Mouse (Mus musculus) small intestine, adult 2 months (tissue): ENCODE data around the gene Polr1e. TPM values are rescaled to one million over a fixed set of nuclear protein-coding genes. Genes with fewer than 3 reads are reported as not detected.
A peak's percentile ranks its signal among the peaks of the same experiment; 100 is the strongest.
"Not testable (repeated sequence)": the region's sequence is repeated elsewhere in the genome, so short reads cannot be mapped to it uniquely, and the experiment has no call there.

Source experiments
- H3K27ac ChIP-seq: fragments of 200-500 bp; 2 replicates; pipeline ENCODE4 v1.5.1; 2012; ENCODE audit warnings: low read depth, low read length, control low read depth, inconsistent platforms; ENCODE audit not compliant: insufficient read depth
- H3K27me3 ChIP-seq: fragments of 200-500 bp; 2 replicates; pipeline ENCODE4 v1.6.1; 2012; ENCODE audit warnings: mild to moderate bottlenecking, moderate library complexity, low read length, inconsistent platforms; ENCODE audit not compliant: control insufficient read depth, insufficient read depth
- H3K36me3 ChIP-seq: fragments of 200-500 bp; 2 replicates; pipeline ENCODE4 v1.6.1; 2012; ENCODE audit warnings: mild to moderate bottlenecking, low read length, control low read depth, inconsistent platforms; ENCODE audit not compliant: control insufficient read depth, insufficient read depth
- H3K4me1 ChIP-seq: fragments of 200-500 bp; 2 replicates; pipeline ENCODE4 v1.6.1; 2012; ENCODE audit warnings: low read length, inconsistent platforms, mixed read lengths; ENCODE audit not compliant: control insufficient read depth, insufficient read depth, insufficient read length
- H3K4me3 ChIP-seq: fragments of 200-500 bp; 2 replicates; pipeline ENCODE4 v1.5.1; 2012; ENCODE audit warnings: low read depth, mild to moderate bottlenecking, control low read depth, inconsistent platforms, low read length, moderate library complexity
- CTCF ChIP-seq: fragments of 200-500 bp; IDR thresholded peaks from 2 replicates; pipeline ENCODE4 v1.5.1; 2012; ENCODE audit warnings: low read depth, mild to moderate bottlenecking, control low read depth, inconsistent platforms, low read length, moderate library complexity, mixed read lengths; ENCODE audit not compliant: insufficient replicate concordance, insufficient read length; ENCODE audit errors: extremely low read depth
- POLR2A ChIP-seq: fragments of 200-500 bp; IDR thresholded peaks from 2 replicates; pipeline ENCODE4 v1.6.1; 2012; ENCODE audit warnings: low read depth, mild to moderate bottlenecking, control low read depth, inconsistent platforms, low read length, moderate library complexity
- WGBS: fragments of 180-500 bp; shearing (Covaris S2); methylation state at CpG from one replicate; pipeline ENCODE4 v1.1.7; 2018; 5-methylcytosine and 5-hydroxymethylcytosine counted together
- polyA plus RNA-seq: library from polyadenylated mRNA; depleted of rRNA; stranded (reverse); fragments of >200 nt; gene quantifications from 2 replicates; pipeline ENCODE4 v1.2.3, GENCODE M21; 2012

Polr1e gene
- polyA plus RNA-seq, 1 experiment = 2.3 TPM

DNA sequence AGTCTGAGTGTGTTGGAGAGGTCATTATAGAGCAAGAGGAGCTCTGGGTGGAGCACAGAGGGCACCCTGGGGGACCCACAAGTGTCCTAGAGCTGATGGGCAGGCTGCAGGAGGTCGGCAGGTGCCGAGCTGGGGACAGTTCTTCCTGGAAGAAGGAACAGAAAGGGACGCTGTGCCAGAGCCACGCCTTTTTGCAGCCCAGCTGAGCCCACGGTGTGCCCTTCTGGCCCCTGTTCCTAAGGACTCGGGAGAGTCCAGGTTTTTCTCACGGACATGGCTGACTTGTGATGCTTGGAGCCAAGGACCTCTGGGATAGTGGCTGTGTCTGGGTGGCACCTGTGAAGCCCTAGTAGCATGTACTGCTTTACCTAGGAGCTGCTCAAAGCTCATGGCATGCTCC, 22.4 kb downstream of the Polr1e start:
- Histone ChIP-seq H3K27me3 (no peaks in the 10 kb centered on the region), H3K36me3 (no peaks in the 10 kb centered on the region), H3K27ac (no peak overlapping the region), H3K4me3 (no peak overlapping the region), H3K4me1 (no peaks in the 10 kb centered on the region; the same call in 1 of the 2 replicates)
- TF ChIP-seq POLR2A = no peak
- no peak for TF ChIP-seq CTCF
- 23% methylated on average over 7 of the region's 7 CpGs for WGBS

DNA sequence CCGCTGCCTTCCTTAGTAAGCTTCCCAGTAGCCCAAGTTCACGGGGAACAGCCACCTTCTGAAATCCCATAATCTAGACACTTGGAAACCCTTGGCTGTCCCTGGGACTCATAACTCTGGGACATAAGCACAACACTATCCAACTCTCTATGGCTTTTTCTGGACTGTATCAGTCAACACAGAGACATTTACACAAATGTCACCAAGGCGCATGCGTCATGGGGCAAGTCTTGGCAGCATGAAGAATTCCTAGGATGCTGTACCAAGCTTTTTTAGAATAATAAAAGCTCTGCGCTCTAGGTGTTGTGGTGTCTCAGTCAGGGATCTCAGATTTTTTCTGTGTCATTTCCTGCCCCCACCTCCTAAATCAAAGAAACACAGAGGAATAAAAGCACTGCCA, 28.3 kb downstream of the Polr1e start:
- H3K36me3 ChIP-seq = no peaks in the 10 kb centered on the region
- no peaks in the 10 kb centered on the region for H3K4me1 ChIP-seq
- no peak overlapping the region for H3K4me3 ChIP-seq
- TF ChIP-seq CTCF (no peak), POLR2A (no peak)
- H3K27ac ChIP-seq = no peak overlapping the region
- H3K27me3 ChIP-seq = no peaks in the 10 kb centered on the region; the same call in 1 of the 2 replicates
- 96% methylated on average over 5 of the region's 5 CpGs for WGBS

DNA sequence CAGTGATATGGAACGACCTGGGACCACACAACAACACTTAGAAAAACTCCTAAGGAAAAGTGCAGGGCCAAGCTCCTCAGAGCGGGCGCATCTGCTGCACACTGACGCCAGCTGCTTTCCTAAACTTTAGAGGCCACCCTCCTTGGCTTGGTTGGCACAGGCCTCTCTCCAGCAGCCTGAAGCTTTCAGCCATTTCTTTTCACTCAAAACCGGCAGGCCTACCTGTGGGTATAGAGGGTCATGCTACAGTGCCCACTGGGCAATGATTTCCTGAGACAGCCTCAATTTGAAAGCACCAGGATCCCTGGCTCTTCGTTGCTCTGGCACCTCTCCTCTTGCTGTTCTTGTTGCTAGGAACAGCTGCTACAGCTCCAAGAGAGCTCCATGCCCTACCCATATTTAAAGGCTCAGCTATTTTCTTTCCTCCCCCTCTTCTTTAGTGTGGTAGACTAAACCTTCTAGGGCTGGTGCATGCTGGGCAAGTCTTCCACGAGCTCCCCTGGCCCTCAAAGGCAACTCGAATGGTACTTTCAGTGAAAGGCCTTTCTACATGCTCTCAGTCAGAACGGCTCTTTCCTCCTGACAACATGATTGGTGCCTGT, 29.0 kb downstream of the Polr1e start:
- no peaks in the 10 kb centered on the region for H3K36me3 ChIP-seq
- no peaks in the 10 kb centered on the region; the same call in 1 of the 2 replicates for H3K27me3 ChIP-seq
- H3K27ac ChIP-seq = no peak overlapping the region
- TF ChIP-seq POLR2A (no peak), CTCF (no peak)
- no peaks in the 10 kb centered on the region for H3K4me1 ChIP-seq
- H3K4me3 ChIP-seq = no peak overlapping the region
- WGBS = 83% methylated on average over 9 of the region's 9 CpGs

DNA sequence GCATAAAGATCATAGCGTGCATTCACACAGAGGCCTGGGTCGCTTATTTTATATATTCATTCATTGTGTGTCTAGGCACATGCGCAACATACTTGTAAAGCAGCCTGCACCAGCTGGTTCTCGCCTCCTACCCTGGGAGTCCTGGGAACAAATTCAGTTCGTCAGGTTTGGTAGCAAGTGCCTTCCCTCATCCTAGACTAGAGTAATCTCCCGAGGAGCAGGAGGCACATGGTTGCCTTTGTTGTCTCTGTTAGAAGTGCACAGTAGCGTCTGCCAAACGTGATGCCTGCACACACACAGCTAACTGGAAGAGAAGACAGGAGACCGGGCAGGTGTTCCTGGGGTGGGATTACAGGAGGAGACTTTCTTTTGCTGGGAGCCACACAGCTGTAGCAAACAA, 29.6 kb downstream of the Polr1e start:
- Histone ChIP-seq H3K27ac (no peak overlapping the region), H3K36me3 (no peaks in the 10 kb centered on the region), H3K4me3 (no peak overlapping the region), H3K27me3 (no peaks in the 10 kb centered on the region; the same call in 1 of the 2 replicates), H3K4me1 (no peaks in the 10 kb centered on the region)
- TF ChIP-seq POLR2A (no peak), CTCF (no peak)
- 80% methylated on average over 9 of the region's 9 CpGs for WGBS

GRCm38 (mm10) chr4:45054862-45055261, 36.5 kb downstream of the Polr1e start:
- no peaks in the 10 kb centered on the region for H3K4me1 ChIP-seq
- TF ChIP-seq CTCF (peak; percentile 19; the same call in 1 of the 2 replicates), POLR2A (no peak)
- no peak overlapping the region for H3K27ac ChIP-seq
- no peak overlapping the region for H3K4me3 ChIP-seq
- H3K36me3 ChIP-seq = no peaks in the 10 kb centered on the region
- H3K27me3 ChIP-seq = peaks cover 9% of the 10 kb centered on the region
- WGBS = 38% methylated on average over 3 of the region's 3 CpGs

GRCm38 (mm10) chr4:45055451-45055850, 37.1 kb downstream of the Polr1e start:
- Histone ChIP-seq H3K36me3 (no peaks in the 10 kb centered on the region), H3K4me1 (no peaks in the 10 kb centered on the region), H3K27ac (no peak overlapping the region), H3K4me3 (no peak overlapping the region), H3K27me3 (peaks cover 14% of the 10 kb centered on the region)
- whole genome bisulfite sequencing = 83% methylated on average over 8 of the region's 8 CpGs
- TF ChIP-seq CTCF = no peak
- TF ChIP-seq POLR2A = no peak

DNA sequence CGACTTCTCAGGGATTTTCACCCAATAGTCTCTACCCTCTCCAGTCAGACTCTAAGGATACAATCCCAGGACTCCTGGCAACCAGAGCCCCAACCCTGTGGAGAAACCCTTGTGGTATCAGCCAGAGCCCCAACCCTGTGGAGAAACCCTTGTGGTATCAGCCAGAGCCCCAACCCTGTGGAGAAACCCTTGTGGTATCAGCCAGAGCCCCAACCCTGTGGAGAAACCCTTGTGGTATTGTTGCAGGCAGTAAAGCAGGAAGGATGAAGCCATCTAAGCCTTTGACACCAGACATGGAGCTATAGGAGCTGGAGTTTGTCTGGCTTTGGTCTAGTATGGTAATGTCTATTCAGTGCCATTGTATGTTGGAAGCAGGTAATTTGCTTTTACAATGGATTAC, 45.5 kb downstream of the Polr1e start:
- 92% methylated on average over 1 of the region's 1 CpGs for WGBS
- not testable (repeated sequence) for H3K4me3 ChIP-seq, H3K27ac ChIP-seq, H3K36me3 ChIP-seq, H3K4me1 ChIP-seq
- peaks cover 21% of the 10 kb centered on the region for H3K27me3 ChIP-seq
